Mouse (Mus musculus) E14TG2a.4 (cell line): ENCODE data around the gene Rrp1.
"Not testable (repeated sequence)": the region's sequence is repeated elsewhere in the genome, so short reads cannot be mapped to it uniquely, and the experiment has no call there.

ENCODE experiments used
- H3K27me3 ChIP-seq: 2 replicates; pipeline ENCODE4 v1.6.1; 2014; ENCODE audit warnings: low read length, control low read depth; ENCODE audit not compliant: insufficient read depth
- H3K36me3 ChIP-seq: 2 replicates; pipeline ENCODE4 v1.6.1; 2014; ENCODE audit warnings: low read length, control low read depth; ENCODE audit not compliant: insufficient read depth
- H3K4me1 ChIP-seq: replicated peaks from 2 replicates; pipeline ENCODE4 v1.6.1; 2014; ENCODE audit warnings: low read depth, low read length, control low read depth
- H3K4me3 ChIP-seq: replicated peaks from 2 replicates; pipeline ENCODE4 v1.5.1; 2014; ENCODE audit warnings: mild to moderate bottlenecking, low read length
- H3K9me3 ChIP-seq: 2 replicates; pipeline ENCODE4 v1.6.1; 2014; ENCODE audit warnings: low read length, control low read depth
- CTCF ChIP-seq: conservative IDR thresholded peaks from 2 replicates; pipeline ENCODE4 v1.5.1; 2014; ENCODE audit warnings: low read length
- NANOG ChIP-seq: IDR thresholded peaks from 2 replicates; pipeline ENCODE4 v1.6.1; 2014; ENCODE audit warnings: borderline replicate concordance, low read length, mixed read lengths
- POU5F1 ChIP-seq: IDR thresholded peaks from 2 replicates; pipeline ENCODE4 v1.6.1; 2014; ENCODE audit warnings: low read length, borderline replicate concordance

Rrp1 gene

GRCm38 (mm10) chr10:78429776-78430175 lies 16.9 kb upstream of the Rrp1 start:
- TF ChIP-seq CTCF, result no peak
- TF ChIP-seq POU5F1, result no peak
- no peak for TF ChIP-seq NANOG
- Histone ChIP-seq H3K4me1 (peaks cover 53% of the 10 kb centered on the region), H3K36me3 (peaks cover 19% of the 10 kb centered on the region), H3K4me3 (no peak overlapping the region), H3K9me3 (no peaks in the 10 kb centered on the region), H3K27me3 (peaks cover 6% of the 10 kb centered on the region; the same call in 1 of the 2 replicates)

DNA sequence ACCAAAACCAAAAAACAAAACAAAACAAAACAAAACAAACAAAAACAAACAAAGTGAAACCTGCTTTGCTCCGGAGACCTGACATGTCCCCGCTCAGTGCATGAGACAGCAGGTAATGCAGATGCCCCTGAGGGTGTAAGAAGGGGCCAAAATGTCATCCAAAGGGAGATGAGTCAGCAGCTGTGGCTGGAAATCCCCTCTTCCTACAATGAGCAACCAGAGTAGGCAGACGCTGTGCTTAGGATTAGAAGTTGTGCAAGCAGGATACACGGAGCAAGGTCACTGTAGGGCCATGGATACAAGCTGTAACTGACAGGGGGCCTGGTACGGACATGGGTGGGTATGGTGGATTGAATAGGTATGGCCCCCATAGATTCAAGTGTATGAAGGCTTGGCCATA lies 16.3 kb upstream of the Rrp1 start:
- Histone ChIP-seq H3K27me3 (0 out of 2 replicates have a peak, but pooled peaks cover under 1% of the 10 kb centered on the region), H3K4me1 (peaks cover 59% of the 10 kb centered on the region), H3K9me3 (no peaks in the 10 kb centered on the region), H3K4me3 (no peak overlapping the region), H3K36me3 (peaks cover 19% of the 10 kb centered on the region)
- no peak for TF ChIP-seq CTCF
- TF ChIP-seq NANOG, result no peak
- TF ChIP-seq POU5F1, result no peak

GRCm38 (mm10) chr10:78428070-78428469 lies 15.2 kb upstream of the Rrp1 start:
- Histone ChIP-seq H3K4me3 (no peak overlapping the region; the same call in 1 of the 2 replicates), H3K4me1 (peaks cover 66% of the 10 kb centered on the region), H3K9me3 (no peaks in the 10 kb centered on the region), H3K36me3 (peaks cover 19% of the 10 kb centered on the region), H3K27me3 (no peaks in the 10 kb centered on the region)
- TF ChIP-seq CTCF, result no peak

DNA sequence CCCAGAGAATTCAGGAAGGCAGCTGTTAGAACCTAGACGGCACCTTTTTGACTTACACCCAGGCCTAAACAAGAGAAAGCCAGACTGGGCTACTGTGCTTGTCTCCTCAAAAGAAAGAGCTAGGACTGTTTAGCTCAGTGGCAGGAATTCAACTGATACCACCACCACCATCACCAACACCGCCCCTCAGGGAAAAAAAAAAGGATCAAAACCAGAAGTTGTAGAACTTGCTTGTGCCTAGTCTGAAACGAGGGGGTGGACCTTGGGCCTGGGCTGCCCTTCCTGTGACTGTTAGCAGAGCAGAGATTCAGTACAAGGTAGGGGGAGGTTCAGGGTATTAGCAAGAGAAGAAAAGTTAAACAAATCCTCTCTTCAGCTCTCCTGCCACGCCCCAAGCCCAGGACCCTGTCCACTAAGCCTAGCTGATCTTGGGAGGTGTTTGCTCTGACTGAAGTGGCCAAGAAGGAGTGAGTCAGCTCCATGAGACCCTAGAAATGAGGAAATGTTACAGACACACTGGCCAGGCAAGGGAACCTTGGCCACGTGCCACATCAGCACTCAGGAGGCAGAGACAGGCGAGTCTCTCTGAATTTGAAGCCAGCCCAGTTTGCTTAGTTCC lies 13.4 kb upstream of the Rrp1 start:
- H3K36me3 ChIP-seq, result peaks cover 19% of the 10 kb centered on the region
- no peak for TF ChIP-seq POU5F1
- no peak for TF ChIP-seq CTCF
- TF ChIP-seq NANOG, result no peak
- H3K4me3 ChIP-seq, result peak overlapping the region; percentile 91
- no peaks in the 10 kb centered on the region for H3K9me3 ChIP-seq
- H3K27me3 ChIP-seq, result no peaks in the 10 kb centered on the region
- peaks cover 66% of the 10 kb centered on the region for H3K4me1 ChIP-seq

DNA sequence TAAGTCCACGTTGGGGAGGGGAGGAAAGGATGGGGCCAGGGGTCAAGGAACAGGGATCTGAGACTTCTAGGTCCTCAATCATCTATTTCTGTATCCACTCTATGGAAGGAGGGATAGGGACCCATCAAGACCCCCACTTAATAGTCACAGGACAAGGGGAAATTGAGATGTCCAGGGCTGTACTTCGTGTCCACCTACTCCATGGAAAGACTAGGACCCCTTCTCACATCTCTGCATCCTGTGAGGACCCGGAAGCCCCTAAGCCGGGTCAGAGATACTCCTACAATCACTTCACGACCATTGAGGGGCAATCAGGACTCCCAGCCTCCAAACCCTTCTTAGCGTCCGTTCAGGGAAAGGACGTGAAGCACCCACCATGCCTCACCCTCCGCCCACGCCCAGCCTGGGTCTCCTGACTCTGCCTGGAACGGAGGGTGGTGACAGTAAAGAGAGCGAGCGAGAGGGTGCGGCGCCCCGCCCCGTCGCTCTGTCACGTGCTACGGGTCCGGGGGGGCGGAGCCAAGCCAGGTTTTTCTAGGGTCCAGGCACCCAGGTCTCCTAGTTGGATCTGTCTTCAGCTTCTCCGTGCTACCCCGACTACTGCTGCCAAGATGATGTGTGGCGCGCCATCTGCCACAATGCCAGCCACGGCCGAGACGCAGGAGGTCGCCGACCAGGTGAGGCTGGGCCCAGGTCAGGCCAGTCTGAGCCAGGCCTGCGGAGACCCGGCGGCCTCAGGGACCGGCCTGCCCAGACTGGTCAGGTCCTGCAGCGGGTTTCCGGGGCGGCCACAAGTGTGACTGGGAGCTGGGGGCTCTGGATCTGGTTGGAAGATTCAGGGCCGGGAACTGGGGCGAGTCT lies 12.6 kb upstream of the Rrp1 start, which contains the start of gene Cstb:
Cstb (plus strand) TSS at position 489 of the 861 bp plus-strand sequence.
- H3K9me3 ChIP-seq, result no peaks in the 10 kb centered on the region
- H3K36me3 ChIP-seq, result peaks cover 19% of the 10 kb centered on the region
- TF ChIP-seq NANOG (no peak), POU5F1 (no peak), CTCF (no peak)
- H3K4me3 ChIP-seq, result peak within 1 kb of the TSS; percentile 91
- no peaks in the 10 kb centered on the region for H3K27me3 ChIP-seq
- H3K4me1 ChIP-seq, result peaks cover 66% of the 10 kb centered on the region

- H3K27me3 ChIP-seq, result no peaks in the 10 kb centered on the region
- no peak overlapping the region for H3K4me3 ChIP-seq
- no peaks in the 10 kb centered on the region for H3K9me3 ChIP-seq
- peaks cover 49% of the 10 kb centered on the region for H3K4me1 ChIP-seq
- TF ChIP-seq POU5F1 (no peak), CTCF (no peak), NANOG (no peak)
- H3K36me3 ChIP-seq, result peaks cover 9% of the 10 kb centered on the region
Observed at GRCm38 (mm10) chr10:78422614-78423013, 9.8 kb upstream of the Rrp1 start.

DNA sequence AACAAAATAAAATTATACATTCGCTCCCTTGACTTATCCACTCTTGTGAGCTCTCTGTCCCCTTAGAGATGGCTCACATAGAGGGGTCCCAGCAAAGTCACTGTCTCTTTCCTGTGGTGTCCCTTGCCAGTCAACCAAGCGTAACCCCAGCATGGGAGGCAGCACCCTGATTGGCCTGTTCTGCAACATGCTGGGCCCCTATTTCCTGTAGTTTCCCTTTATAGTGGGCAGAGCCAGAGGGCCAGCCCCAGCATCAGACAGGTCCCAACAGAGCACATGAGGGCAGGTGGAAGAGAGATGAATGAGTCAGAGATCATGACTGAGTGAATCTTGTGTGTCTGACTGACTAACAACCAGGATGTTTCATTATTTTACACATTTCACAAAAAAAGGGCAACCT lies 8.1 kb upstream of the Rrp1 start:
- Histone ChIP-seq H3K4me3 (no peak overlapping the region), H3K27me3 (no peaks in the 10 kb centered on the region), H3K9me3 (no peaks in the 10 kb centered on the region), H3K36me3 (no peaks in the 10 kb centered on the region), H3K4me1 (peaks cover 41% of the 10 kb centered on the region)
- TF ChIP-seq CTCF (no peak), NANOG (no peak), POU5F1 (no peak)

GRCm38 (mm10) chr10:78418791-78419190 lies 5.9 kb upstream of the Rrp1 start:
- no peaks in the 10 kb centered on the region for H3K36me3 ChIP-seq
- TF ChIP-seq POU5F1 (no peak), NANOG (no peak), CTCF (no peak)
- no peak overlapping the region for H3K4me3 ChIP-seq
- H3K27me3 ChIP-seq, result no peaks in the 10 kb centered on the region
- no peaks in the 10 kb centered on the region for H3K9me3 ChIP-seq
- H3K4me1 ChIP-seq, result peaks cover 25% of the 10 kb centered on the region

DNA sequence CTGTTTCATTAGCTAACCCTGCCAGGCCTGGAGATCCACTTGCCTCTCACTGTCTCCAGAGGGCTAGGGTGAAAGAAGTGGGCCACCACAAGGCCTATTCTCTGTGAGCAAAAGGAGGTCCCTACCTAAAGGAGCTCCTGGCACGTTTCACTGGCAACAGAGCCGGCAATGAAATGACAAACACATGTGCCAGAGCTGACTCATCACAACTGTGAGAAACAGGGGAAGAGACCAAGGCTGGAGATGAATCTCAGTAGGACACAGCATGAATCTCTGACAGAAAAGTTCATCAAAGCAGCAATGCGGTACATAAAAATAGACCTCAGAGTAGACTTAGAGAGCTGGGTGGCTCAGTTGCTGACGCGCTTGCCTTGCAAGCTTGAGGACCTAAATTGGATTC lies 5.0 kb upstream of the Rrp1 start:
- Histone ChIP-seq H3K9me3 (no peaks in the 10 kb centered on the region), H3K36me3 (no peaks in the 10 kb centered on the region), H3K4me3 (no peak overlapping the region), H3K4me1 (peaks cover 26% of the 10 kb centered on the region), H3K27me3 (no peaks in the 10 kb centered on the region)
- TF ChIP-seq CTCF (no peak), NANOG (no peak), POU5F1 (no peak)

DNA sequence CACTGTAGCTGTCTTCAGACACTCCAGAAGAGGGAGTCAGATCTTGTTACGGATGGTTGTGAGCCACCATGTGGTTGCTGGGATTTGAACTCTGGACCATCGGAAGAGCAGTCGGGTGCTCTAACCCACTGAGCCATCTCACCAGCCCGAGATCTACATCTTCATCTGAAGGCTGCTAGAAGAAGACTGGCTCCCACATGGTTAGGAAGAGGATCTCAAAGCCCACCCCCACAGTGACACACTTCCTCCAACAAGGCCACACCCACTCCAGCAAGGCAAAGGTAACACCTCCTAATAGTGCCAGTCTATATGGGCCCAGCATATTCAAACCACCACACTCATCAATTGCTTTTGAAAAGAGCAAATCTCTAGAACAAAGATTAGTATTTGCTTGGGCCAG lies 2.1 kb upstream of the Rrp1 start:
- H3K4me3 ChIP-seq, H3K9me3 ChIP-seq, H3K27me3 ChIP-seq: not testable (repeated sequence)
- H3K36me3 ChIP-seq, result peaks cover 16% of the 10 kb centered on the region
- H3K4me1 ChIP-seq, result peaks cover 41% of the 10 kb centered on the region
